Comparison of ENCODE assay signal across 9 mouse cellular contexts in genomic region chr4:58670906-58671250, GRCm38 (mm10).
A peak's percentile ranks its signal among the peaks of the same experiment; 100 is the strongest.
DNase-seq lines count a peak whose midpoint lies in the region; ATAC-seq and TF ChIP-seq lines count a peak whose summit lies in the region.
"Had no signal": no experiment of that assay in that cellular context is flagged by ENCODE, and none has a peak within 500 bp of the region (broad histone marks: within the 10 kb centered on the region; RNA-seq: fewer than 3 reads in every experiment).

No protein-coding gene starts in this region.

- H3K36me3 ChIP-seq in lung, embryonic 14.5 days (ENCODE audit: insufficient read depth): no peaks in the 10 kb centered on the region
- no peaks in the 10 kb centered on the region for H3K36me3 ChIP-seq in hindbrain, embryonic 16.5 days (ENCODE audit: control insufficient read depth, insufficient read depth, low read length)
- no peaks in the 10 kb centered on the region for H3K36me3 ChIP-seq in midbrain, postnatal 0 days (ENCODE audit: insufficient read depth, low read length)

- H3K9ac ChIP-seq in lung, embryonic 14.5 days: no peak overlapping the region
- no peak overlapping the region for H3K9ac ChIP-seq in hindbrain, embryonic 16.5 days (ENCODE audit: low read depth, low read length)
- H3K9ac ChIP-seq in midbrain, postnatal 0 days (replicated peaks; ENCODE audit: low read length, poor library complexity, severe bottlenecking): no peak overlapping the region

- no peaks in the 10 kb centered on the region for H3K27me3 ChIP-seq in lung, embryonic 14.5 days (ENCODE audit: insufficient read depth, low read length)
- no peaks in the 10 kb centered on the region for H3K27me3 ChIP-seq in hindbrain, embryonic 16.5 days (replicated peaks; ENCODE audit: control insufficient read depth, insufficient read depth, low read length)
- H3K27me3 ChIP-seq in midbrain, postnatal 0 days (ENCODE audit: insufficient read depth, low read length): no peaks in the 10 kb centered on the region

- peaks cover 12% of the 10 kb centered on the region for H3K4me1 ChIP-seq in lung, embryonic 14.5 days (ENCODE audit: insufficient read depth)
- no peaks in the 10 kb centered on the region for H3K4me1 ChIP-seq in lung, adult 2 months (ENCODE audit: control insufficient read depth, insufficient read depth, low read length)
- peaks cover 7% of the 10 kb centered on the region for H3K4me1 ChIP-seq in hindbrain, embryonic 16.5 days (ENCODE audit: control insufficient read depth, insufficient read depth, low read depth, low read length)
- H3K4me1 ChIP-seq in midbrain, postnatal 0 days (ENCODE audit: insufficient read depth, low read length): no peaks in the 10 kb centered on the region

- no peak overlapping the region for H3K4me3 ChIP-seq in lung, embryonic 14.5 days (ENCODE audit: low read depth, low read length)
- H3K4me3 ChIP-seq in lung, adult 2 months (replicated peaks; ENCODE audit: extremely low read depth, low read depth, low read length): no peak overlapping the region
- no peak overlapping the region for H3K4me3 ChIP-seq in hindbrain, embryonic 16.5 days (ENCODE audit: low read length)
- no peak overlapping the region for H3K4me3 ChIP-seq in midbrain, postnatal 0 days (ENCODE audit: low read depth, low read length)

- H3K27ac ChIP-seq in lung, embryonic 14.5 days (ENCODE audit: low read depth): peak overlapping the region; percentile 48; the same call in 1 of the 2 replicates
- no peak overlapping the region for H3K27ac ChIP-seq in hindbrain, embryonic 16.5 days (ENCODE audit: low read depth, low read length)
- H3K27ac ChIP-seq in midbrain, postnatal 0 days (ENCODE audit: low read depth, low read length): no peak overlapping the region
- H3K27ac ChIP-seq: macrophage had no signal

- WGBS in lung, embryonic 14.5 days: 16% methylated on average over 6 of the region's 6 CpGs
- 43% methylated on average over 6 of the region's 6 CpGs for WGBS in lung, adult 2 months
- 20% methylated on average over 6 of the region's 6 CpGs for WGBS in hindbrain, embryonic 16.5 days
- WGBS in midbrain, postnatal 0 days: 18% methylated on average over 6 of the region's 6 CpGs

- peak overlapping the region; percentile 40 for H3K4me2 ChIP-seq in lung, embryonic 14.5 days
- peak overlapping the region; percentile 44 for H3K4me2 ChIP-seq in hindbrain, embryonic 16.5 days (ENCODE audit: low read length)
- peak overlapping the region; percentile 22 for H3K4me2 ChIP-seq in midbrain, postnatal 0 days (ENCODE audit: low read depth, low read length, poor library complexity, severe bottlenecking)

- no peaks in the 10 kb centered on the region for H3K9me3 ChIP-seq in lung, embryonic 14.5 days (ENCODE audit: low read depth, low read length)
- H3K9me3 ChIP-seq in hindbrain, embryonic 16.5 days (ENCODE audit: control insufficient read depth, low read length): no peaks in the 10 kb centered on the region
- H3K9me3 ChIP-seq in midbrain, postnatal 0 days (ENCODE audit: low read length): no peaks in the 10 kb centered on the region

- ATAC-seq in lung, embryonic 14.5 days (ENCODE audit: insufficient read depth): no peak
- ATAC-seq in hindbrain, embryonic 16.5 days: no peak
- ATAC-seq in midbrain, postnatal 0 days (ENCODE audit: low FRiP score): no peak

- no peak for TF ChIP-seq CTCF in lung, embryonic 14.5 days (IDR thresholded peaks at IDR 0.05; ENCODE audit: low read depth)
- no peak for TF ChIP-seq CTCF in lung, adult 2 months (IDR thresholded peaks at IDR 0.05; ENCODE audit: insufficient read depth, low read length)
- no peak for TF ChIP-seq CTCF in midbrain, postnatal 0 days (IDR thresholded peaks at IDR 0.05)

- no peak for TF ChIP-seq POLR2A in lung, adult 2 months (IDR thresholded peaks at IDR 0.05; ENCODE audit: borderline replicate concordance, extremely low read depth, low read depth, low read length)

- DNase-seq in cerebellum, postnatal 10 days: peak; percentile 8 to 12
- DNase-seq in cerebellum, adult 11-12 months: no peak
- DNase-seq in lung, embryonic 14.5 days: no peak
- DNase-seq in lung, adult 2 months: no peak
- no peak for DNase-seq in midbrain, postnatal 0 days (ENCODE audit: low spot score)
- no peak for DNase-seq in gastrocnemius, postnatal 36 days
- DNase-seq in adrenal gland, postnatal 14 days: no peak

- intact Hi-C loops in gastrocnemius, postnatal 36 days (cut with DNase I): no loop called here

Comparison
In these comparisons a context has a peak if more than half of its experiments do, and no peak if none do; other contexts are left out.
1. DNase-seq: peak in cerebellum, postnatal 10 days (2 of 2); none in cerebellum, adult 11-12 months (single experiment), lung, embryonic 14.5 days (single experiment), lung, adult 2 months (single experiment), midbrain, postnatal 0 days (single experiment), gastrocnemius, postnatal 36 days (0 of 2) and adrenal gland, postnatal 14 days (single experiment).
2. Peak in every context shown above with its lines, with median percentiles within 50 percentile points of each other: H3K4me2 ChIP-seq.